Mouse (Mus musculus) layer of hippocampus, adult 8-10 months (tissue): Measurements from ENCODE around the gene Myo10. TPM values are rescaled to one million over a fixed set of nuclear protein-coding genes. Genes with fewer than 3 reads are reported as not detected.

Source experiments
- DNase-seq, 2 experiments: peaks; one replicate each; pipeline ENCODE4 v3.0.0; 2022; ENCODE audit warnings: low spot score in 2 of 2
- total RNA-seq, 4 experiments: library from RNA; stranded (reverse); gene quantifications; 2 replicates each; pipeline ENCODE4 v1.2.4; 2022

Myo10 gene
- total RNA-seq, 4 experiments from 2014 or later, result 45.9 to 60.5 (median 53.5) TPM

- DNase-seq, result peak; percentile 70
These were observed 138.0 kb downstream of the Myo10 start for GRCm38 (mm10) chr15:25760304-25760703.

GRCm38 (mm10) chr15:25761049-25761448, 138.7 kb downstream of the Myo10 start:
- DNase-seq, result no peak

- peak; percentile 56 to 63 for DNase-seq
These were observed 139.5 kb downstream of the Myo10 start for GRCm38 (mm10) chr15:25761800-25762211.

GRCm38 (mm10) chr15:25762306-25762705, 140.0 kb downstream of the Myo10 start:
- DNase-seq, result peak in 1 of 2 experiments; percentile 48

- DNase-seq, result no peak
These were observed 140.8 kb downstream of the Myo10 start for GRCm38 (mm10) chr15:25763106-25763505.

- DNase-seq, result no peak
These were observed 142.5 kb downstream of the Myo10 start for GRCm38 (mm10) chr15:25764653-25765352.

GRCm38 (mm10) chr15:25767777-25768176, 145.5 kb downstream of the Myo10 start:
- DNase-seq, result no peak

GRCm38 (mm10) chr15:25769524-25770255, 147.4 kb downstream of the Myo10 start:
- no peak for DNase-seq

- DNase-seq, result no peak
These were observed 149.5 kb downstream of the Myo10 start for GRCm38 (mm10) chr15:25771782-25772181.

- peak; percentile 61 to 79 for DNase-seq
These were observed 151.6 kb downstream of the Myo10 start for GRCm38 (mm10) chr15:25773711-25774513.

GRCm38 (mm10) chr15:25778937-25779336, 156.6 kb downstream of the Myo10 start:
- DNase-seq, result no peak

GRCm38 (mm10) chr15:25779522-25780191, 157.3 kb downstream of the Myo10 start:
- DNase-seq, result no peak

GRCm38 (mm10) chr15:25781053-25781452, 158.7 kb downstream of the Myo10 start:
- DNase-seq, result no peak

- DNase-seq, result no peak
These were observed 163.4 kb downstream of the Myo10 start for GRCm38 (mm10) chr15:25785456-25786390.

GRCm38 (mm10) chr15:25787406-25787805, 165.1 kb downstream of the Myo10 start:
- no peak for DNase-seq

- DNase-seq, result no peak
These were observed 165.6 kb downstream of the Myo10 start for GRCm38 (mm10) chr15:25787965-25788364.

GRCm38 (mm10) chr15:25788565-25788964, 166.2 kb downstream of the Myo10 start:
- no peak for DNase-seq

- no peak for DNase-seq
These were observed 166.9 kb downstream of the Myo10 start for GRCm38 (mm10) chr15:25789241-25789640.

GRCm38 (mm10) chr15:25791660-25792353, 169.5 kb downstream of the Myo10 start:
- DNase-seq, result no peak

GRCm38 (mm10) chr15:25794123-25794522, 171.8 kb downstream of the Myo10 start:
- no peak for DNase-seq
